Mouse (Mus musculus): ENCODE results near the gene Jam2.

GRCm38 (mm10) chr16:84807874-84808273 lies 34.0 kb downstream of the Jam2 start:
- TF ChIP-seq CTCF (IDR thresholded peaks at IDR 0.05; ENCODE audit: extremely low read depth, insufficient read depth, insufficient read length, insufficient replicate concordance) = no peak
- TF ChIP-seq POLR2A (IDR thresholded peaks at IDR 0.05; ENCODE audit: low read depth, low read length) = no peak

Data from spleen, adult 2 months (tissue).